Mouse (Mus musculus) midbrain, embryonic 12.5 days (tissue): ENCODE measurements around the gene Rassf3. TPM values are rescaled to one million over a fixed set of nuclear protein-coding genes. Genes with fewer than 3 reads are reported as not detected.

Source experiments
- ATAC-seq: fragments of 200-750 bp; cut with Nextera tagmentation; 2 replicates; pipeline ENCODE4 v1.8.0; 2017; ENCODE audit warnings: low read depth, moderate TSS enrichment, moderate library complexity; ENCODE audit not compliant: low FRiP score
- H3K27ac ChIP-seq: fragments of 300-500 bp; sonication (generic); replicated peaks from 2 replicates; pipeline ENCODE4 v1.5.1; 2016; ENCODE audit warnings: mild to moderate bottlenecking
- H3K27me3 ChIP-seq: fragments of 300-500 bp; sonication (generic); 2 replicates; pipeline ENCODE4 v1.6.1; 2016; ENCODE audit warnings: mild to moderate bottlenecking
- H3K36me3 ChIP-seq: fragments of 300-500 bp; sonication (generic); 2 replicates; pipeline ENCODE4 v1.6.1; 2016
- H3K4me1 ChIP-seq: fragments of 300-500 bp; sonication (generic); 2 replicates; pipeline ENCODE4 v1.6.1; 2016
- H3K4me2 ChIP-seq: fragments of 300-500 bp; sonication (generic); replicated peaks from 2 replicates; pipeline ENCODE4 v1.6.1; 2016; ENCODE audit warnings: mild to moderate bottlenecking, moderate library complexity
- H3K4me3 ChIP-seq: fragments of 300-500 bp; sonication (generic); 2 replicates; pipeline ENCODE4 v1.5.1; 2016; ENCODE audit warnings: mild to moderate bottlenecking
- H3K9ac ChIP-seq: fragments of 300-500 bp; sonication (generic); replicated peaks from 2 replicates; pipeline ENCODE4 v1.6.1; 2016; ENCODE audit warnings: mild to moderate bottlenecking, moderate library complexity
- H3K9me3 ChIP-seq: fragments of 300-500 bp; sonication (generic); 2 replicates; pipeline ENCODE4 v1.6.1; 2016; ENCODE audit warnings: mild to moderate bottlenecking
- WGBS: fragments of 180-500 bp; shearing (Covaris S2); methylation state at CpG from one replicate; pipeline ENCODE4 v1.1.7; 2016; 5-methylcytosine and 5-hydroxymethylcytosine counted together
- polyA plus RNA-seq: library from polyadenylated mRNA; unstranded; fragments of >200 nt; fragmentation: Nextera tagmentation; extraction: Ambion mirVana; gene quantifications from 2 replicates; pipeline ENCODE4 v1.2.1, GENCODE M21; 2016

The Rassf3 gene
- polyA plus RNA-seq, 1 experiment from 2014 or later = 6.7 TPM

GRCm38 (mm10) chr10:121364306-121364705, 111.8 kb downstream of the Rassf3 start:
- 0 out of 2 replicates have a peak, but pooled peaks have one; percentile 8 for ATAC-seq
- Histone ChIP-seq H3K27me3 (no peaks in the 10 kb centered on the region), H3K4me3 (peak overlapping the region; percentile 94), H3K36me3 (peaks cover 2% of the 10 kb centered on the region; the same call in 1 of the 2 replicates), H3K9ac (peak overlapping the region; percentile 91; the same call in 1 of the 2 replicates), H3K27ac (no peak overlapping the region), H3K9me3 (no peaks in the 10 kb centered on the region), H3K4me2 (peak overlapping the region; percentile 90), H3K4me1 (peaks cover 16% of the 10 kb centered on the region)
- 29% methylated on average over 15 of the region's 15 CpGs for WGBS

DNA sequence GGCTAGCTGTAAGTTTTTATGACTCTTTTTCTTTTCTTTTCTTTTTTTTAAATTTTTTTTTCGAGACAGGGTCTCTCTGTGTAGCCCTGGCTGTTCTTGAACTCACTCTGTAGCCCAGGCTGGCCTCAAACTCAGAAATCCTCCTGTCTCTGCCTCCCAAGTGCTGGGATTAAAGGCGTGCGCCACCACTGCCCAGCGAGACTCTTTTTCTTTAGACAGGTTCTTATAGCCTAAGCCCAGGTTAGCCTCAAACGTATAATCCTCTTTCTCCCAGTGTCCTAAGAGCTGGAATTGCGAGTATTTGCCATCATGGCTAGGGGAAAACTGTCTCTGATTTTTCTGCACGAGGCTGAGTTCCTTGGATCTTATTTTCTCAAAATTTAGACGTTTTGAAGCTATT, 112.9 kb downstream of the Rassf3 start:
- H3K9me3 ChIP-seq = no peaks in the 10 kb centered on the region
- 80% methylated on average over 8 of the region's 8 CpGs for WGBS

GRCm38 (mm10) chr10:121360358-121360757, 115.8 kb downstream of the Rassf3 start:
- H3K4me2 ChIP-seq = no peak overlapping the region
- no peaks in the 10 kb centered on the region for H3K27me3 ChIP-seq
- H3K9me3 ChIP-seq = no peaks in the 10 kb centered on the region
- H3K4me3 ChIP-seq = no peak overlapping the region
- peaks cover 5% of the 10 kb centered on the region for H3K4me1 ChIP-seq
- no peak overlapping the region for H3K27ac ChIP-seq
- 92% methylated on average over 2 of the region's 2 CpGs for WGBS
- H3K36me3 ChIP-seq = no peaks in the 10 kb centered on the region
- no peak for ATAC-seq
- H3K9ac ChIP-seq = no peak overlapping the region

More for the DNA sequence above, 112.9 kb downstream of the Rassf3 start:
- Histone ChIP-seq H3K4me2 (no peak overlapping the region), H3K27ac (no peak overlapping the region), H3K36me3 (no peaks in the 10 kb centered on the region; the same call in 1 of the 2 replicates), H3K4me1 (peaks cover 16% of the 10 kb centered on the region), H3K4me3 (no peak overlapping the region), H3K9ac (no peak overlapping the region), H3K27me3 (no peaks in the 10 kb centered on the region)
- ATAC-seq = no peak

Other genes starting within 250 kb of the Rassf3 start
- gene Tbc1d30, start 125.1 kb downstream of the Rassf3 start, polyA plus RNA-seq = 4.3 and 5.4 TPM in 2 replicates
- gene Gns, start 111.3 kb downstream of the Rassf3 start, polyA plus RNA-seq = 40.6 and 42.1 TPM in 2 replicates
- 37.4 and 38.6 TPM in 2 replicates for gene Tbk1, start 110.4 kb upstream of the Rassf3 start, polyA plus RNA-seq
- 48.6 and 52.3 TPM in 2 replicates for gene Xpot, start 150.0 kb upstream of the Rassf3 start, polyA plus RNA-seq
- gene D930020B18Rik, start 165.2 kb upstream of the Rassf3 start, polyA plus RNA-seq = 0.12 TPM in 1 of 2 replicates, not detected in the other